Mouse (Mus musculus): ENCODE measurements around the gene Mast4.

The Mast4 gene

GRCm38 (mm10) chr13:102862981-102863380, 471.3 kb downstream of the Mast4 start:
- DNase-seq (ENCODE audit: low spot score in 2 of 2): no peak

- DNase-seq (ENCODE audit: low spot score in 2 of 2): no peak
Observed at GRCm38 (mm10) chr13:102862397-102862796, 471.9 kb downstream of the Mast4 start.

DNA sequence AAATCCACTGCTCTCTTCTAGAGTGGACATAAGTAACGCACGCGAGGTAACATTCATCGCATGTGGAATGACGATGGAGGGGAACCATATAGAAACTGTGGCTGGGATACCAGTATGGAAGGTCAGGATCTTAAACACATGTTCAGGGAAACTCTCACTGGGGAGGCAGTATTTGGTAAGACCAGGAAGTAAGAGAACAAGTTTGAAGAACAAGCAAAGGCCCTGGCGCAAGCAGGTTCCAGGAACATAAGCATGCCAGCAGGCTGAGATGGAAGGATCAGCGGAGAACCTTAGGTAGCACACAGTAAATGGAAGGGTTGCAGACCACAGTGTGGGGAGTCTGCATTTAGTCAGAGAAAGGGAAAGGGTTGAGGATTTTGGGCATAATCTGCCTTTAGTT, 473.6 kb downstream of the Mast4 start:
- DNase-seq (ENCODE audit: low spot score in 2 of 2): no peak

DNA sequence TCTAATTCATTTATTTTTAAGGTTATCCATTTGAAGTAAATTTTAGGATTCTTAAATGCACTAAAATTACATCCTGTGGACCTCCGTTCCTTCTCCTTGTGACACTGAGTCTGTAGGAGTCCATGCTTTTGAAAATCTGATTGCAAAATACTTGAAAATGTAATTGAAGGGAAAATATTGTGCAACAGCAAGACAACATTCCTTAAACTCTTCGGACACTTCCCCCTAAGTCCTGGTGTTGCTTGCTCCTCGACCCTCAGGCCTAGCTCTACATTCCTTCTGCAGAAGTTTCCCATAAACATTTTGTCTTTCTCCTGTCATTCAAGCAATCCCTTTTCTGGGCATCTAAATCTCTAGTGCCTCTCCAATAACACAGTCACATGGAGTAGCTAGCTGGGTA, 474.2 kb downstream of the Mast4 start:
- no peak for DNase-seq (ENCODE audit: low spot score in 2 of 2)

DNA sequence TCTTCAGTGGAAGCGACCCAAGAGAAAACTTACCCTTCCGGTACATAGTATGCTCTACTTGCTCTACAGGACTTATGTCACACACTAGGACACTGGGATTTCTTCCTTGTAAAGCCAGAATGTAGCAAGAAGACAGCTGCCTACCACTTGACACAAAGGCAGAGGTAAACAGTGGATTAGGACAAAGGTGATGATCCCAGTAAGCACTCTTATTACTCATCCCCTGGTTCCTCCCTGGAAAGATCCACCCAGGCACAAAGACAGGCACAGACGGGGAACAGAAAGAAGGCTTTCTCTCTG, 476.8 kb downstream of the Mast4 start:
- DNase-seq (ENCODE audit: low spot score in 2 of 2): no peak

- no peak for DNase-seq (ENCODE audit: low spot score in 2 of 2)
Observed at GRCm38 (mm10) chr13:102856821-102857538, 477.3 kb downstream of the Mast4 start.

DNA sequence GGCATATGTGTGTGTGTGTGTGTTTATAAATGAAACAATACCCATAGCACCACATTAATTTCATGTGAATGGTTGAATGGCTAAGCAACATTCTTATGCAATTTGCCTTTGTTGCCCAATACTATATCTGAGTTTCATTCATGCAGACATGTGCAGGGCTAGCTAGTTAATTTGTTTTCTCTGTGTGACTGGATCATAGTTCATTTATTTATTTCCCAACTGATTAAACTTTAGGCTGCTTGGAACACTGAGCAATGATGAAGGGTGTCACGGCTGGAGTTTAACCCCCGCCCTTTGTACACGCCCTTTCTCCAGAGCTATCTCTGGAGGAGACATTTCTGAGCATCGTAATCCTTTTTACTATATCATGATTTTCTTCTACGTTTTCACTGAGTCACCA, 481.4 kb downstream of the Mast4 start:
- no peak for DNase-seq (ENCODE audit: low spot score in 2 of 2)

GRCm38 (mm10) chr13:102851253-102851652, 483.0 kb downstream of the Mast4 start:
- DNase-seq (ENCODE audit: low spot score in 2 of 2): no peak

GRCm38 (mm10) chr13:102850594-102850993, 483.7 kb downstream of the Mast4 start:
- no peak for DNase-seq (ENCODE audit: low spot score in 2 of 2)

DNA sequence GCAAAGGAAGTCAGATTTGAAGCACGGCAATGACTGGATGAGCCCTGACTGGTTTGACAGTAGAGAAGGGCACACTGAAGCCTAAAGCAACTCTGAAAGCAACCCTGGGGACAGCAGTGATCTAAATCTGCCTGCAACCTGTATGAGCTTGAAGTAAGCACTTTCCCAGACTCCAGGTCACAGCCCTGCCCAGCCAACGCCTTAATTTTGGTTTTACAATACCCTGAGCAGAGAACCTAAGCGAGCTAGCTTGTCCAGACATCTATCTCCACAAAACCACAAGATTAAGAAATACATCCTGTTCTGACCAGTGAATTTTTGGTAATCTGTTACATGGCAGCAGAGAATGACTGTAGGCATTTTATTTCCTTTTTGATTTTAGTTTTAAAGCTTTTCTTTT, 485.2 kb downstream of the Mast4 start:
- no peak for DNase-seq (ENCODE audit: low spot score in 2 of 2)

- DNase-seq (ENCODE audit: low spot score in 2 of 2): no peak
Observed at GRCm38 (mm10) chr13:102846473-102846872, 487.8 kb downstream of the Mast4 start.

DNA sequence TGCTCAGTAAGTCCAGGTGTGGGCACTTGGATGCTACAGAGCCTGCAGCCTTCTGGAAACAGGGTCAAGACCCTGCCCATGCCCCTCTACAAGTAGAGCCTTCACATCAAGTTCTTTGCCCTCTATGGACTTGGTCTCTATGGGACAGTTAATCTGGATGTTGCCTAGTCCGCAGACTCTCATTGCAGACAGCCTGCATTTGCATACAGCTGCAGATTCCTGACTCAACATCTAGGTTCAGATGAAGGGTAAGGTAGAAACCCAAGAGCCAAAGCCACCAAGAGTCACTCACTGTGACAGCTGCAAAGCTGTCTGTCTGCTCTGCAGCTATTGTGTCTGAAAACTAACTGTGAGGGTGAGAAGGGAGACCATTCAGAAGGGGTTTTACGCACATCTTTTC, 491.6 kb downstream of the Mast4 start:
- DNase-seq (ENCODE audit: low spot score in 2 of 2): no peak

GRCm38 (mm10) chr13:102842237-102842636, 492.1 kb downstream of the Mast4 start:
- DNase-seq (ENCODE audit: low spot score in 2 of 2): no peak

- DNase-seq (ENCODE audit: low spot score in 2 of 2): no peak
Observed at GRCm38 (mm10) chr13:102839741-102840482, 494.4 kb downstream of the Mast4 start.

DNA sequence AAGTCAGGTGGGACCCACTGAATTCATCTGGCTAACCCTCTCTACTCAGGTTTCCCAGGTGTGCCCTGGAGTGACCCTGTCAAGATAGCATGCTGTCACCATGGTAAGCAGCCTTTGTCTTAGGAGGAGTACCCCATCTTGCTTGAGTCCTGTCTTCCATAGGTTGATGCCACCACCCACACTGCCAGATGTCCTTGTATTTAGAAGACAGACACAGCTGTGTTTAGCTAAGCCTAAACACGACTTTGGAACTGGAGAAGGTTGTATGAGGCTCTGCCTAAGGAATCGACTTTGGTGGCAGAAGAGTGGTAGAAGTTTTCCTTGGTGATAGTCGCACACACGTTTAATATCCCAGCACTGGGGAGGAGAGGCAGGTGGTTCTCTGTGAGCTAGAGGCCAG, 496.9 kb downstream of the Mast4 start:
- no peak for DNase-seq (ENCODE audit: low spot score in 2 of 2)

GRCm38 (mm10) chr13:102835336-102835735, 499.0 kb downstream of the Mast4 start:
- no peak for DNase-seq (ENCODE audit: low spot score in 2 of 2)

GRCm38 (mm10) chr13:102818287-102818686, 516.0 kb downstream of the Mast4 start:
- DNase-seq (ENCODE audit: low spot score in 2 of 2): no peak

GRCm38 (mm10) chr13:102816689-102817088, 517.6 kb downstream of the Mast4 start:
- DNase-seq (ENCODE audit: low spot score in 2 of 2): no peak

DNA sequence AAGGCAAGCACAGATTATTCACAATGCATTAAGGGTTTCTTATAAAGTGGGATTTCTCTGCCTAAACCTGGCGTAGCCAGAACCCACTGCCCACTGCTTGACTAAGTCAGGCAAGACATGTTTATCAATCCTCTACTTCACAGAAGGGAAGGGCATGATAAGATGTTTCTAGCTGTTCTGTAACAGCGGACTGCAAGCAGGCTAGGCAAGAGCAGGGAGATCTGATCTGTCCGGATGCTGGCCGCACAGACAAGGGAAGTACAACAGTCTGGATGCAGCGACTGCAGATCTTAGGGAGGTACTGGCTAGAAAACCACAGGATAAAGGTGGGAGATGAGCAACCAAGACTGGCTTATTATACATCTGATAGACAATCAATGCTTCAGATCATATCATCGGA, 519.1 kb downstream of the Mast4 start:
- DNase-seq (ENCODE audit: low spot score in 2 of 2): no peak

DNA sequence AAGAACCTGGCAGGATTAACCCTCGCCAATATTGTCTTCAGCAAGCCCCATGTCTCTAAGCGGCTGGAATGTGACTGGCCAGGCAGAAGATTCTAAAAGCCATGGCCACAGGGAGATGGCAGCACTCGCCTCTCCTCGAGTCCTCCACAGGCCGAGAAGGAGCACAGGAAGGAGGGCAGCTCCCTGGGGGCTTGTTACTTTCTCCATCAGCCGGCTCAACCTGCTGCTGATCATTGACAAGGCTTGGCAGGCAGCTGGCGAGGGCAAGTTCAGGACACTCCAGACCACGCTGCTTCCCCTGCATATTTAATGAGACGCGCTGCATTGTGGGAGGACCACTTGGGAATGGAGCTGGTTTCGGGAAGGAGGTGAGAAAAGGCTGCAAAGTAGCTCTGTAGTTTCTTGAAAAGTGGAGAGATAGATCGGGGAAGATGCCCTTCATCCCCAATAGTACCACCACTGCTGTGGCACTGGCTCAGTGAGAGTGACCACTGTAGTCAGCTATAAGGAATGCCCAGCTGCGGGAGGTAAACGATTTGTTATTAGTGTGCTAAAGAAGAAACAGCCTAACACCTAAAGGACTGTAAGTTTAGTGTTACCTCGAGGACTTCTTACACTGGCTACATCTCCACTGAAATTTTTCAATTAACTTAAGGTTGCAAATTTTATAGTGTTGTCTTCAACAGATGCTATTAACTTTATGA, 523.0 kb downstream of the Mast4 start:
- DNase-seq (ENCODE audit: low spot score in 2 of 2): no peak

GRCm38 (mm10) chr13:102806652-102807051, 527.6 kb downstream of the Mast4 start:
- DNase-seq (ENCODE audit: low spot score in 2 of 2): no peak

DNA sequence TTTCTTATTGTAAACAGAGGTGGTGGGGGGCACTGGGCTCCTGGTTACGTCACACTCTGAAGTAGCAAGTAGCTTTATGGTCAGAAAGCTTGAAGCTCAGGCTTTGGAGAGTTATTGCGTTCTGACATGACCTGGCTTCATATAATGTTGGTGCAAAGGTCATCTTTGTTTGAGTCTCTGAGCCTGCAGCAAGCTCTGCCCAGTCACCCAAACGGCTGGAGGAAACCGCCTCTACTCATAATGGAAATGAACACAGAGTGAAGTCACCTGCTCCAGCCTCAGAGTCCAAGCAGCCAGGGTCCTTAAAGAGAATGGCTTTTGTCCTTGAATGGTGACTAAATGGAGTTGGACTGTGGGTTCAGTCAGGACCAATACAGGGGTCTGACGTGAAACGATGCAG, 529.1 kb downstream of the Mast4 start:
- DNase-seq (ENCODE audit: low spot score in 2 of 2): no peak

DNA sequence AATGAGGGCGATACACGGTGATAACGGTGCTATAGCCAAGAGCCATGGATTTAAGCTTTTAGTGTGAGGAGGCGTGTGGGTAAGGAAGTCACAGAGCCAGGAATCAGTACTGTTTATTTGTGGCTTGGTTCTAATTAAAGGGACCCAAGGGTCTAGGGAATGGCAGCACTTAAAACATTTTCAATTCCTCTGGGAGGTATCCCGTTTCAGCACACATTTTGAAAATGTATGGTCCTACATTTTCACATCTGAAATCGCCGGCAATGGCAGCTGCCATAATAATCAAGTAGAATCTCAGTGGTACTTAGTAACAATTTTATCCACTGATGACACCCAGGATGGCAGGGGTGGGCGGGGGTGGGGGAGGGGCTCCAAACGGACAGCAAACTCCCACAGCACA, 531.1 kb downstream of the Mast4 start:
- DNase-seq (ENCODE audit: low spot score in 2 of 2): no peak
